Mouse (Mus musculus) intestine, embryonic 14.5 days (tissue): ENCODE results near the gene Ccnt1. TPM values are rescaled to one million over a fixed set of nuclear protein-coding genes. Genes with fewer than 3 reads are reported as not detected.
A peak's percentile ranks its signal among the peaks of the same experiment; 100 is the strongest.

Experiments used
- ATAC-seq: fragments of 200-750 bp; cut with Nextera tagmentation; replicated peaks from 2 replicates; pipeline ENCODE4 v1.8.0; 2017; ENCODE audit warnings: low read depth, moderate number of reproducible peaks, moderate TSS enrichment, moderate library complexity; ENCODE audit not compliant: low FRiP score, low TSS enrichment
- DNase-seq: peaks from one replicate; pipeline ENCODE4 v3.0.0-alpha.2; 2018; ENCODE audit warnings: low spot score
- H3K27ac ChIP-seq: fragments of 300-500 bp; sonication (generic); 2 replicates; pipeline ENCODE4 v1.5.1; 2014; ENCODE audit warnings: low read depth, mild to moderate bottlenecking, control low read depth
- H3K27me3 ChIP-seq: fragments of 300-500 bp; sonication (generic); replicated peaks from 2 replicates; pipeline ENCODE4 v1.6.1; 2014; ENCODE audit warnings: low read length, control low read depth; ENCODE audit not compliant: control insufficient read depth, insufficient read depth
- H3K36me3 ChIP-seq: fragments of 300-500 bp; sonication (generic); 2 replicates; pipeline ENCODE4 v1.6.1; 2014; ENCODE audit warnings: low read length, control low read depth; ENCODE audit not compliant: control insufficient read depth, insufficient read depth
- H3K4me1 ChIP-seq: fragments of 300-500 bp; sonication (generic); replicated peaks from 2 replicates; pipeline ENCODE4 v1.6.1; 2014; ENCODE audit warnings: low read length, control low read depth, mixed read lengths; ENCODE audit not compliant: control insufficient read depth, insufficient read depth
- H3K4me2 ChIP-seq: fragments of 300-500 bp; sonication (generic); 2 replicates; pipeline ENCODE4 v1.6.1; 2014; ENCODE audit warnings: low read length
- H3K4me3 ChIP-seq: fragments of 300-500 bp; sonication (generic); 2 replicates; pipeline ENCODE4 v1.5.1; 2014; ENCODE audit warnings: low read depth, low read length, control low read depth, mixed read lengths
- H3K9ac ChIP-seq: fragments of 300-500 bp; sonication (generic); 2 replicates; pipeline ENCODE4 v1.6.1; 2014; ENCODE audit warnings: mild to moderate bottlenecking, low read length
- H3K9me3 ChIP-seq: fragments of 300-500 bp; sonication (generic); 2 replicates; pipeline ENCODE4 v1.6.1; 2016; ENCODE audit warnings: low read length, control low read depth; ENCODE audit not compliant: control insufficient read depth
- WGBS: fragments of 180-500 bp; shearing (Covaris S2); extraction: QIAGEN DNeasy Blood & Tissue Kit; methylation state at CpG from one replicate; pipeline ENCODE4 v1.1.7; 2014; 5-methylcytosine and 5-hydroxymethylcytosine counted together
- polyA plus RNA-seq: library from polyadenylated mRNA; unstranded; fragments of >200 nt; fragmentation: Nextera tagmentation; extraction: Ambion mirVana; gene quantifications from 2 replicates; pipeline ENCODE4 v1.2.1, GENCODE M21; 2014

The Ccnt1 gene
- 48.7 and 52.6 TPM in 2 replicates for polyA plus RNA-seq

DNA sequence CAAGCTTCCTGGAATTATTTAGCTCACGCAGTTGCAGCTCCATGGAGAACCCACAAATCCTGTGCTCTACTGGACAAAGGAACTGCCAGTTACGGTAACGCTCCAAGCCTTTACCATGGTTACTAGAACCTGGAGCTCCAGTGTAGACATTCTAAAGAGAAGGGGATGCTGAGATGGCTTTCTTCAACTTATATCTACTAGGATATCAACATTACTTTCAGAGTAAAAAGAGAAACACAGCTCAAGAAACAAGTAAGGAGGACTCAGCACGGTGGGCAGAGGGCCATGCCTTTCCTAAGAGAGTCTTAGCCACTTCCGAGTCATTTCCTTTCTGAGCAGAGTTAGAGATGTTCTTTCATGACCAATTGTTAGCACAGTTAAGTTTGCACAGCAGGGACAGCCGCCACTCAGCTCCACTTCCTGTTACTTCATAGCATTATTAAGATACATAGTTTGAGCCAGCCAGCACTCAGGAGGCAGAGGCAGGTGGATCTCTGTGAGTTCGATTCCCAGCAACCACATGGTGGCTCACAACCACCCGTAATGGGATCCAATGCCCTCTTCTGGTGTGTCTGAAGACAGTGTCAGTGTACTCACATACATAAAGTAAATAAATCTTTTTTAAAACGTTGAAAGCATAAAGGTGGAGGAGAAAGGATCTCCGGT lies at the start of gene Ccnt1, which contains the start of gene 4930415O20Rik:
TSS of gene Ccnt1 (minus strand) at position 51 of the 666 bp plus-strand sequence.
TSS of gene 4930415O20Rik (plus strand) at position 132 of the 666 bp plus-strand sequence.
- no peak within 1 kb of the TSS for H3K4me3 ChIP-seq
- H3K27ac ChIP-seq, result no peak within 1 kb of the TSS
- H3K4me2 ChIP-seq, result no peak within 1 kb of the TSS
- no peaks in the 10 kb centered on the region for H3K9me3 ChIP-seq
- 78% methylated on average over 10 of the region's 10 CpGs for WGBS
- no peaks in the 10 kb centered on the region for H3K36me3 ChIP-seq
- no peak for ATAC-seq
- DNase-seq, result no peak
- H3K4me1 ChIP-seq, result peaks cover 7% of the 10 kb centered on the region
- H3K27me3 ChIP-seq, result no peaks in the 10 kb centered on the region
- H3K9ac ChIP-seq, result no peak within 1 kb of the TSS

DNA sequence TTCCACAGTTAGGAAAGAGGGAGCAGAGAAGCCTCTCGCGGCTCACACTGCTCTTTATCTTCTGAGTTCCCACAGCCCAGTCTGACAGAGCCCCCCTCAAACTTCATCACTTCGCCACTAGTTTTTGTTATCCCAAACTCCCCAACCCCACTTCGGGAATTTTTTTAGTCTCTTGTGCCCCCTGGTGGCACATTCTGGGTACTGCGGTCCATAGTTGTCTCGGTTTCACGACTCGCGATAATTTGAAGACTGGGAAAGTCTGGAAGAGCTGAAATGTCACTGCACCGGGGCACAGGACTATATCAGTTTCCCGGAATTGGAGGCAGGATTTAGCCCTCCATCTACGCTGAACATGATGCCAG lies 46.4 kb upstream of the Ccnt1 start:
- Histone ChIP-seq H3K4me1 (no peaks in the 10 kb centered on the region), H3K4me2 (peak overlapping the region; percentile 20), H3K36me3 (no peaks in the 10 kb centered on the region), H3K4me3 (no peak overlapping the region), H3K9me3 (no peaks in the 10 kb centered on the region), H3K9ac (no peak overlapping the region), H3K27me3 (no peaks in the 10 kb centered on the region; the same call in 1 of the 2 replicates), H3K27ac (no peak overlapping the region)
- DNase-seq, result peak; percentile 98
- peak; percentile 26 for ATAC-seq
- 2% methylated on average over 12 of the region's 12 CpGs for WGBS

DNA sequence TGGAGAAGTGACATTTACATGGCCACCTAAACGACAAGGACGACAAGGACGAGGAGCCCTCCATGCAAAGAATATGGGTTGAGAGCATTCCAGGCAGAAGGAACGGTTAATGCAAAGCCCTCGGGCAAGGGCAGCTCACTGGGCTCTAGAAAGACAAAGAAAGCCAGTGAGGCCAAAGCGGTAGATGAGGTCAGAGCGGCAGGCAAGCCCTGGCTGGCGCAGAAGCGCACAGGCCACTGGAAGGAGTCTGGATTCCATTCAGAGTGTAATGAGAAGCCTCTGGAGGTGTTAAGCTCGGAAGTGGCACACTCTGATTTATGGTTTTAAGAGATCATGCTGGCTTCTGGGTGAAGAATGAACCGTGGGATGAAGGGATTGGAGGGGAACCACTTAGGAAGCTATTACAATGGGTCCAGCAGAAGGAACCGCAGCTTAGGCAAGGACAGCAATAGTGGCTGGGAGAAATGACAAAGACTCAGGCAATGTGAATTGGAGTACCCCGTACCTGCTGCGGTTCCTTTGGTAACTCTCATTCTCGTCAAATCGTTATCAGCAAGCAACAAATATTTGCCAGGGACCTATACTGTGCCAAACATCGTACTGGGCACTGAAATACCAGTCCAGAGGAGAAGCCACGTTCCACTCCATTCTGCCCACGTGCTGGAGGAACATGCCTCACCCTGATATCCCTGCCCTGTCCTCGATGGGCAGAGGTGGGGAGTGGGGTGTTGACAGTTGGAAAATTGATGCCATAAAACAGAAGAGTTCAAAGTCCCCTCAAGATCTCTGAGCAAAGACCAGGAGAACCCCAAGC lies 45.8 kb upstream of the Ccnt1 start:
- H3K9ac ChIP-seq, result no peak overlapping the region
- ATAC-seq, result peak; percentile 80
- no peaks in the 10 kb centered on the region for H3K36me3 ChIP-seq
- H3K4me2 ChIP-seq, result peak overlapping the region; percentile 20
- peak overlapping the region; percentile 39; the same call in 1 of the 2 replicates for H3K27ac ChIP-seq
- no peaks in the 10 kb centered on the region for H3K9me3 ChIP-seq
- 32% methylated on average over 20 of the region's 20 CpGs for WGBS
- no peaks in the 10 kb centered on the region; the same call in 1 of the 2 replicates for H3K27me3 ChIP-seq
- DNase-seq, result peak; percentile 61
- no peaks in the 10 kb centered on the region for H3K4me1 ChIP-seq
- no peak overlapping the region for H3K4me3 ChIP-seq

DNA sequence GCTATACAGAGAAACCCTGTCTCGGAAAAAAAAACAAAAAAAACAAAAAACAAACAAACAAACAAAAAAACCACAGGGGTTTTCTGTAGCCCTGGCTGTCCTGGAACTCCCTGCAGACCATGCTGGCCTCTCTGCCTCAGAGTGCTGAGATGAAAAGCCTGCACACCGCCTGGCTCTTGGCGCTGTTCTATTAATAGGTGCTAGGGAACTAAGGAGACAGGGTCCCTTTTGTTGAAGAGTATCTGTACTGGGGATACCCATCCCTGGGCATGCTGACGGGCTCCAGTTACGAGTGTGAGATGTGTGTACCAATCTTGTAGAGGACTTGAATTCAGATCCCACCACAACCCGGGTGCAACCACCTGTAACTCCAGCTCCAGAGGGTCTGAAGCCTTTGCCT lies 45.0 kb upstream of the Ccnt1 start:
- H3K4me2 ChIP-seq, result no peak overlapping the region
- H3K9me3 ChIP-seq, result no peaks in the 10 kb centered on the region
- no peak for ATAC-seq
- no peak overlapping the region for H3K4me3 ChIP-seq
- no peaks in the 10 kb centered on the region for H3K36me3 ChIP-seq
- H3K27ac ChIP-seq, result no peak overlapping the region
- no peak overlapping the region for H3K9ac ChIP-seq
- H3K27me3 ChIP-seq, result no peaks in the 10 kb centered on the region; the same call in 1 of the 2 replicates
- no peaks in the 10 kb centered on the region for H3K4me1 ChIP-seq
- no peak for DNase-seq
- 71% methylated on average over 6 of the region's 6 CpGs for WGBS

DNA sequence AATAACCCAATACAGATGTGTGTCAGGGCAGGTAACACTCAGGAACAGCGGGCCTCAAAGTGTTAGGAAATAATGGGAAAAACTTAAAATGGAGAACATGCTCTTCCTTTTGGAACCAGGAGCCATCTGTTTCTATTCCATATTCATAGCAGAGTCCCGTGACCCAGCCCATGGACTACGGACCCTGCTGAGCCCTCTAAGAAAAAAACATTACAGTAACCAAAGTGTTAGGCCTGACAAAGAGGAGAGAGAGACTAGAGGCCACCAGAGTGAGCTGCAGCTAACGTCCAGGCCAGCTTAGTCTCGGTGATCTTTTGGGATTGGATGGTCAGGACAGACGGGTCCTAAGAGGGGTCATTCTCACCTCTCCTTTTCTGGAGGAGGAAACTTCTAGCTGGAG lies 44.2 kb upstream of the Ccnt1 start:
- no peak for ATAC-seq
- Histone ChIP-seq H3K4me2 (no peak overlapping the region), H3K27me3 (no peaks in the 10 kb centered on the region; the same call in 1 of the 2 replicates), H3K4me1 (no peaks in the 10 kb centered on the region), H3K27ac (no peak overlapping the region; the same call in 1 of the 2 replicates), H3K9ac (no peak overlapping the region), H3K9me3 (no peaks in the 10 kb centered on the region), H3K4me3 (no peak overlapping the region), H3K36me3 (no peaks in the 10 kb centered on the region)
- no peak for DNase-seq
- 53% methylated on average over 6 of the region's 6 CpGs for WGBS

DNA sequence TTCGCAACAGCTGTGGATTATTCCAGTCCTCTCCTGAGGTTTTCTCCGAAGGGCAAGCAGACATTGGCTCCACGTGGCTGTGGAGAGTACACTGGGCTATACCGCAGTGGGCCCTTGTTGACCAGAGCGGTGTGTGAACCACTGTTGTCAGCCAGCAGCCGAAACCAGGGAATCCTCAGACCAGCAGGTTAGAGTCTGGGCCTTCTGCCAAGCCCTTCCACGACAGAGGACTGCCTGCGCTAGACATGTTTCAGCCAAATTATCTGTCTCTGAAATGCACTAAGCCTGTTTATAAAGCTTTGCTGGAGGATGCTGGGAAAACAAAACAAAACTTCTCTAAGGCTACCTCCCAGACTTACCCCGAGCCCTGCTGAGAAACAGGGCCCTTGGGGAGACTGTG lies 43.8 kb upstream of the Ccnt1 start:
- Histone ChIP-seq H3K36me3 (no peaks in the 10 kb centered on the region), H3K9me3 (no peaks in the 10 kb centered on the region), H3K27me3 (no peaks in the 10 kb centered on the region; the same call in 1 of the 2 replicates), H3K4me3 (no peak overlapping the region), H3K4me2 (no peak overlapping the region), H3K9ac (no peak overlapping the region), H3K4me1 (no peaks in the 10 kb centered on the region), H3K27ac (no peak overlapping the region)
- 51% methylated on average over 9 of the region's 9 CpGs for WGBS
- ATAC-seq (no peak), DNase-seq (no peak)

DNA sequence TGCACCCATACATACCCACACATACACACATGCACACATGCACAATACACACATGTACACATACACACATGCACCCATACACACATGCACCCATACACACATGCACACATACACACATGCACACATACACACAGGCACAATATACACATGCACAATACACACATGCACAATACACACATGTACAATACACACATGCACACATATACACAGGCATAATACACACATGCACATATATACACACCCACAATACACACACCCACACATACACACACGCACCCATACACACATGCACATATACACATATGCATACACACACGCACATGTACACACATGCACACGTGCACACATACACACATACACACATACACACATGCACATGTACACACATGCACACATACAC lies 41.5 kb upstream of the Ccnt1 start:
- Histone ChIP-seq H3K9ac (no peak overlapping the region), H3K4me3 (no peak overlapping the region), H3K4me2 (no peak overlapping the region), H3K9me3 (no peaks in the 10 kb centered on the region), H3K27me3 (no peaks in the 10 kb centered on the region), H3K36me3 (no peaks in the 10 kb centered on the region), H3K27ac (no peak overlapping the region), H3K4me1 (peaks cover 12% of the 10 kb centered on the region)
- 94% methylated on average over 3 of the region's 3 CpGs for WGBS
- DNase-seq (no peak), ATAC-seq (no peak)

DNA sequence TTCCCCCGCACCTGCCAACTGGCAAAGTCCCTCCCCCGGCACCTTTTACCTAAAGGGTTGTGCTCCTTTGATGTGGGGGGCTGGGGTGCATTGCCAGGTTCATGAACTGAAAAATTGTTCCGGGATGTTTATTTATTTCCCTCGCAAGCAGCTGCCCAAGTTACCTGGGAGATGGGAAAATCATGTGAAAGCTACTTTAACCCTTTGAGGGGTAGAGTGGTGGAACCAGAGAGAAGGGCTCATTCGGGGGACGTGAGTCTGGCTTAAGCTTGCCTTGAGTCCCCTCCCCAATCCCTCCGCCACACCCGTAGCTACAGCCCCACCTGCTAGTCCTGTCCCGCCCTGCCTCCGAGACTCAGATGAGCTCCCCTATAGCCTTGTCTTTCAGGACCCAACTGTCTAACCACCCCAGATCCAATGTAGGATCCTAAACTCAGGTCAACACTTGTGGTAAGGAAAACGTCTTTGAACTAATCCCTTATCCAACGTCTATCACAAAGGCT lies 39.5 kb upstream of the Ccnt1 start:
- H3K9ac ChIP-seq, result peak overlapping the region; percentile 83
- no peaks in the 10 kb centered on the region for H3K36me3 ChIP-seq
- peak; percentile 61 for DNase-seq
- peak overlapping the region; percentile 78 for H3K4me3 ChIP-seq
- no peaks in the 10 kb centered on the region for H3K27me3 ChIP-seq
- 0 out of 2 replicates have a peak, but pooled peaks have one; percentile 11 for ATAC-seq
- WGBS, result 2% methylated on average over 12 of the region's 12 CpGs
- H3K9me3 ChIP-seq, result no peaks in the 10 kb centered on the region
- peak overlapping the region; percentile 90 for H3K27ac ChIP-seq
- H3K4me2 ChIP-seq, result peak overlapping the region; percentile 89
- peaks cover 29% of the 10 kb centered on the region for H3K4me1 ChIP-seq
